Mouse (Mus musculus) liver, adult 2 months (tissue): ENCODE measurements around the gene Dohh.

ENCODE experiments used
- CTCF ChIP-seq: fragments of 200-500 bp; IDR thresholded peaks from 2 replicates; pipeline ENCODE4 v1.5.1; 2011; ENCODE audit warnings: low read depth, low read length, control low read depth
- POLR2A ChIP-seq: fragments of 200-500 bp; IDR thresholded peaks from 2 replicates; pipeline ENCODE4 v1.6.1; 2011; ENCODE audit warnings: low read length, control low read depth; ENCODE audit not compliant: insufficient read depth; ENCODE audit errors: extremely low read depth

GRCm38 (mm10) chr10:81387716-81388115 is 3.5 kb downstream of the Dohh start:
- TF ChIP-seq CTCF: no peak
- TF ChIP-seq POLR2A: no peak
